Mouse (Mus musculus) layer of hippocampus, adult 8-10 months (tissue): ENCODE measurements around the gene Leng9. TPM values are rescaled to one million over a fixed set of nuclear protein-coding genes. Genes with fewer than 3 reads are reported as not detected.
"Not testable (repeated sequence)": the region's sequence is repeated elsewhere in the genome, so short reads cannot be mapped to it uniquely, and the experiment has no call there.

Experiments used
- DNase-seq, 2 experiments: peaks; one replicate each; pipeline ENCODE4 v3.0.0; 2022; ENCODE audit warnings: low spot score in 2 of 2
- total RNA-seq, 4 experiments: library from RNA; stranded (reverse); gene quantifications; 2 replicates each; pipeline ENCODE4 v1.2.4; 2022

Gene Leng9
- 1 to 10 TPM; 5.1 to 6.8 (median 5.7) TPM for total RNA-seq

DNA sequence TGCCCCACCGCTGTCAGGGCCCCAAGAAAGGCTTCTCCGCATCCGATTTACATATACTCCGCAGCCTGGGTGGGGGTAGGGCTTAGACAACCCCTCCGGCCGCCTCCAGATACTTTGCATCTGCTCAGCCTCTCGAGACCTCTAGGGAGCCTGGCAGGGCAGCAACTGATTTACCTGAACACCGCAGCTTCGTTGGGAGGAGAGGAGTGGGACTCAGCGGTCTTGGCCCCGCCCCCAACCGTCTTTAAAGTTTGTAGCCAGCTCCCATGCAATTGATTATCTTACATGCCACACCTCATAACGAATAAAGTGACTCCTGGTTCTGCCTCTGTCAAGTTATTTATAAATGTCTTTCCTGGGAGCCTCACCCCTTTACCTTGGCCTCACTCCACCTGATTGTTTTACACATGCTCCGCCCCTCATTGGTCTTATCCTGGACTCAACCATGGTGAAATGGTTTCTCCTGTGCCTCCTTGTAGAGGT lies at the start of gene Leng9:
Gene Leng9 (minus strand): TSS at position 316 of the 483 bp plus-strand sequence.
- no peak for DNase-seq

DNA sequence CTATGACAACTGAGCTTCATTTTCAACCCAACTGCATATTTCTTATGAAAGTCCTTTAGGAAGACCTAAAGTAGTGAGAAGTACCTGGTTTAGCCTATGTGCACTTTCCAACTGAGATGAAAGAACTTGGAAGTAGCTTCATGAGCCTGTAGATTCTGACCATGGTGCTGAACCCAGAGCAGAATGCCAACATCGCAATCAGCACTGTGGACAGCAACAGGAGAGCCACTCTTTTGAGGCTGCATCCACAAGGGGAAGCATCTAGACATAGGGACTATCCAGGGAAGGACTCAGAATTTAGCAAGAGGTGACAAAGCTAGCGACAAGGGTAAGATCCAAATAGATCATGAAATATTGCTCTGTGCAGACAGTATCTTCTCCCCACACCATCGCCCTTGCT lies 28.3 kb upstream of the Leng9 start:
- no peak for DNase-seq

DNA sequence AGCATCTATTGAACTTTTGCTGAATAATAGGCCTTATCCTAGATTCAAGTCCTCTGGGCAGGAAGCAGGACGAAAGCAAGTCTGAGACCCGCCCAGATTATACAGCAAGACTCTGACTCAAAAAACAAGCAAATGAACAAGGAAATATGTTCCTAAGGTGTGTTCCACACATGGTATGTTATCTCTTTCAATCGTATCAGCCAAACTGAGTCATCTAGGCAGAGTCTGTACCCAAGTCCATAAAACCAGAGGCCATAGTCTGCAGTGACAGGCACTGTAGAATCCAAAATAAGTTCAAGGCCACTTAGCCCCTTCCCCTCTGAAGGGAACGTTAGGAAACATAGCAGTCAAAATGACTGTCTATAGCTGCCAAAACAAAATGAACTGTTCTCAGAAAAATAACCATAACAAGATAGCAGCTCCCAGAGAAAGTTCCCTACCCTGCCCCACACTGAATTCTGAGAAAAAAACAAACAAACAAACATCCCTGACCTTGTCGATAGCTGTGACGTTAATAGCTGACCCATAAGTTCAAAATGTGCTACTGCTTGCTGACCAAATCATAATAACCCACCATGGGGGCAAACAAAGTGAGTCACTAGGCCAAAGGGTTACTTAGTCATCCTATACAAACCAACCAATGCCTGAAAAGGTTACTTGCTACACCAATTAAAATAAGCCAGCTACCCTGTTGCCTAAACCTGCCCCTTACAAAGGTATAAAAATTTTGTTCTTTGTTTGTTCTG lies 20.2 kb upstream of the Leng9 start:
- DNase-seq: no peak

DNA sequence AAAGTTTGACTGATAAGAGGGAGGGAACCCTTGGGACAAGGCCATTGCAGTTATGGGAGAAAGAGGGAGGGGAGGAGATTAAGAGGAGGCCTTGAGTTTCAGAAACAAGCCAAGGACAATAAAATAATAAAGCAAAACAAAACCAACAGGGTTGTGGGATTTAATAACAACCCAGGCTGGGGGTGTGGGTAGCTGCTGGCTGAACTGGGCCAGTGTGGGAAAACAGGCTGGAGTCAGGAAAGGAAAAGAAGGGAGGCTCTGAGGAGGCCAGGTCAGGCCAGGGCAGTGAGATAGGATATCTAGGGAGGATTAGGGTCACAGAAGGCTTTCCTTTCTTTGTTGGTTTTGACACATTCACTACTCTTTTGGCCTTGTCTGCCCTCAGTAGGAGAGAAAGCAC lies 16.9 kb upstream of the Leng9 start:
- DNase-seq: no peak

DNA sequence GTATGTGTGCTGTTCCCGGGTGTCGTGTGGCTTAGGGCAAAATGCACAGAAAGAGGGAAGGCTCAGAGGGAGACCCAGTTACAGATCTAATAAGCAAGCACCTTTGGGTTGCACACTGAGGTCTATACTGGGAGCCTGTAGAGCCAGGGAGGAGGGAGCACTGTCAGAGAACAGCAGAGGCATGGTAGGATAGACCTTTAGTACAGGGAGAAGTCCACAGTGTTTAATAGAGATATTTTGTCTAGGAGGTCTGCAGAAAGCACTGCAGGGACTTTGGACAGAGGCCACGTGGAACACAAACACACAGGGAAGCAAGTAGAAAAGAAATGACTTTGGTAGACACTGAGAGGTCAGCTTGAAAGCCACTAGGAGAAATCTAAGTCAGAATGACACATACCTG lies 15.1 kb upstream of the Leng9 start:
- no peak for DNase-seq

DNA sequence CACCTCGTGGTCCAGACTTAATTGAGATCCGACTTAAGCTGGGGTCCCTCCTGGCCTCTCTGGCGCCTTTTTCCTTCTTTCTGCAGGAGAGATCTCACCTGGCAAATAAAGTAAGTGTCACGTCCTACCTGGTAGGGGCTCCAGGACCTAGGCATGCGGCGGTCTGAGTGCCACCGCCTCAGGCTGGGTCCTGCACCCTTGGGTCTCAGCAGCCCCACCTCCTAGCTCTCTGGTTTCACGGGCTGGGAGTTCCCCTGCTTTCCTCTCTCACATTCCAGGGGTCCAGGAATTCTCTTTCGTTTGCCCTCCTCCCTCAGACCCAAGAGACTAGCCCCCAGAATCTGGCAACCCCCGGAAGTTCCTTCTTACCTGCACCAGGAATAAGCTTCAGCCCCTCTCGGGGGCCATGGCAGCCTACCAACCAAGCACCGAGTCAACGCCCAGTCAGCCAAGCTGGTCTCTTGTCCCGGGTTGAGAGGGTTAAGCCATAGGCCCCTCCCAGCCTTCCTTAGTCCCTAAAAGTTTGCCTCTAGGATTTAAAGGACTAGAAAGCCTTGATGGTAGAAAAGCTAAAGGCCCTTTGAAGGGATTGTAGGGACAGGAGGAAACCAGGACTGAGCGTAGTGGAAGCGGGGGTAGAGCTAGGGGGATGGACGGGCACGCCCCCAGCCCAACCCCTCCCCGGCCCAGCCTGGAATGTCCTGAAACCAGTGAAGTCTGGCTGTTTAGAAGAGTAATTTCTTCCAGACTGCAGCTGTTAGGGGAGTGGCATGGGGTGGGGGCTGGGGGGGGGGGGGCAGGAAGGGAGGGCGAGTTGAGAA lies 14.1 kb upstream of the Leng9 start, which contains the start of gene Cdc42ep5:
Gene Cdc42ep5 (minus strand): TSS at position 771 of the 821 bp plus-strand sequence.
- DNase-seq: no peak

GRCm38 (mm10) chr7:4163571-4164072 lies 13.4 kb upstream of the Leng9 start:
- no peak for DNase-seq

DNA sequence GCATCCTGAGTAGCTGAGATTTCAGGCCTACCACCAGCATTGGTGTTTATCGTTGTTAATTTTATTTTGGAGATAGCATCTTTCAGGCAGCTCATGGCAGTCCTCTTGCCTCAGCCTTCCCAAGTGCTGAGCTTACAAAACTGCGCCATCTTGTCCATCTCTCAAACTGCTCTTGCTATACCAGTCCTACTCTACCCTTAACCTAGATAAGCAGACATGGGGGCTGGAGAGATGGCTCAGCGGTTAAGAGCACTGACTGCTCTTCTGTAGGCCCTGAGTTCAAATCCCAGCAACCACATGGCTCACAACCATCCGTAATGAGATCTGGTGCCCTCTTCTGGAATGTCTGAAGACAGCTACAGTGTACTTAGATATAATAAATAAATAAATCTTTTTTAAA lies 11.4 kb upstream of the Leng9 start:
- not testable (repeated sequence) for DNase-seq

GRCm38 (mm10) chr7:4154976-4155375 lies 4.8 kb upstream of the Leng9 start:
- DNase-seq: no peak

DNA sequence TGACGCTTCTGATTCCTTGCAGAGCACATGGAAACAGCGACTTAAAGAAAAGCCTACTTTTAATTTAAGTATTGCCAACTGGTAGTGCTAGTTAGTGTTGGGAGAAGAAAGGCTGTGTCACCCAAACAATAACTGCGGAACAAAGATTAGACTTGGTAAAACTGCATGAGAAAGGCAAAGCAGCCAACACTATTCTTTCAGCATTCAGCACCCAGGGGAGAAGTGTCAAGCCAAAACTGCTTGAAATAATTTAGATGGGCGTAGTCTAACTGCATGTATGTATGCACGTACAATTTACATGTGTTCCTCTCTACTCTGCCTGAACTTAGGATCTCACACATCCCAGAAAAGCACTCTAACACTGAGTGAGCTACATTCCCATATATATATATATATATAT lies 4.2 kb upstream of the Leng9 start:
- DNase-seq: no peak

DNA sequence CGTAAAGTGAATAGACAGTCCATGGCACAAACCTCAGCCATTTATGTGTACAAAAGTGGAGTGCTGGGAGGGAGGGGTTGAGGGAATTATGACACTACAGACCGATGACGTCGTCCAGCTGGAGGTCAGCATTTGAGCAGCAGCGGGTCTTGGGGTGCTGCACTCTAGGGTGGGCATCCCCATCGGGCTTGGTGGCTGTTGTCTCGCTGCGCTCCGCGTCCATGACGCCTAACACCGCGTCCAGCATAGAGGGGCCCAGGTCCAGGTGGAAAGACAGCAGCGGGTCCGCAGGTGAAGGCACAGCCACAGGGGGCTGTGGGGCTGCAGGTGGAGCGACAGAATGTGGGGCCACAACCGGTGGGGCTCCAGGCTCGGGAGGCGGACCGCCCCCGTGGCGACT lies 1.1 kb upstream of the Leng9 start:
- peak in 1 of 2 experiments; percentile 30 for DNase-seq

DNA sequence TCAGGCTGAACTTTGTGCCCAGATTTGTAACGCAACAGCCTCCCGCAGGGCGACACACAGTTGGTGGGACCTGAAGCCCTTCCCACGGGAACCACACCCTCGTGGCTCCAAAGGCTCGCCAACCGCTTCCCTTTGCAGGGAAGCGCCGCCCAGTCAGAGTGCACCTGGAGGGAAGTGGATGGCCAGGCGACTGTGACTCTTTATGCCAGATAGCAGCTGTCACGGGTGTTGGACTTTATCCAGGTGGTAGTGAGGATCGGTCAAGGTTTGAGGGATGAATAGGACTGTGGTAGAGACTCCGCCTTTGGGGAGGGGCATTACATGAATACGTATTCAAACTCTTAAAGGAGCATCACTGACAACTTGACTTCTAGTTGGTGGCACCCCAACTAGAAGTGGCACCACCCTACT lies 642 bp upstream of the Leng9 start:
- no peak for DNase-seq

- DNase-seq: peak in 1 of 2 experiments; percentile 84
Observed at GRCm38 (mm10) chr7:4149209-4150054, 742 bp downstream of the Leng9 start.

DNA sequence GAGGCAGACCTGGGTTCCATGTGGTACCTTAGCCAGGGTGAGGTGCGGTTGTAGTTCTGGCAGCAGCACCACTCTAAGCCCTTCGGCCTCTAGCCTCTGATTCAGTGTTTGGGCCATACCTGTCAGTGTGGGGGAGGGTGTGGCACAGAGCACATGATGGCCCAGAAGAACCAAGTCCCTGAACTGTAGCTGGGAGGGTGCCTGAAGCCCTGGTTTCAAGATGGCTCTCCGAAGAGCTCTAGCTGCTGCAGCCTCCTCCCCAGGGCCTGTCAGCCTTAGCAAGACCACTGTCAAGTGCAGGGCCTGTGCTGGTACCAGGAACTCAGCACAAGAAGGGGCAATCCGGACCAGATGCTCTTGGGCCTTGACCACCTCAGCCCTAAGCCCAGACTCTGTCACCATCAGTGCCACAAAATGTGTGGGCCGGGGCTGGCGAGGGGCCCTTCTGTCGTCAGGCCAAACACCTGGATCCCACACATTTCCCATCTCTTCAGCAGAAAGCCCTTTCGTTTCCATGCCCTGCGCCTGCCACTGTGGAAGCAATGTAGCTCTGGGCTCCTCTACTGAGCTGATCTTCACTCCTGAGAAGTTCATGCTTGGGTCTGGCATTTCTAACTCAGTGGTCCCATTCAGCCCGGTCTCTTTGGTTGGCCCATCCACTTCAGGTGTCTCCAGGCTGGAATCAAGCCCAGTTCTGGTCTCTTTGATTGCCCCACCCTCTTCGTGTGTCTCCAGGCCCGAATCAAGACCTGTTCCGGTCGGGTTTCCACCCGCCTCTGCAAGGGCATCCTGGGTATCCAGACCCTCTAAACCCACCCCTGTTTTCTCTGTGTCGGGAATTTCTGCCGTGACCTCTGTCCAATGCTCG lies 1.6 kb downstream of the Leng9 start:
- no peak for DNase-seq

- DNase-seq: no peak
Observed at GRCm38 (mm10) chr7:4147836-4148235, 2.3 kb downstream of the Leng9 start.

GRCm38 (mm10) chr7:4147371-4147770 lies 2.8 kb downstream of the Leng9 start:
- DNase-seq: no peak

DNA sequence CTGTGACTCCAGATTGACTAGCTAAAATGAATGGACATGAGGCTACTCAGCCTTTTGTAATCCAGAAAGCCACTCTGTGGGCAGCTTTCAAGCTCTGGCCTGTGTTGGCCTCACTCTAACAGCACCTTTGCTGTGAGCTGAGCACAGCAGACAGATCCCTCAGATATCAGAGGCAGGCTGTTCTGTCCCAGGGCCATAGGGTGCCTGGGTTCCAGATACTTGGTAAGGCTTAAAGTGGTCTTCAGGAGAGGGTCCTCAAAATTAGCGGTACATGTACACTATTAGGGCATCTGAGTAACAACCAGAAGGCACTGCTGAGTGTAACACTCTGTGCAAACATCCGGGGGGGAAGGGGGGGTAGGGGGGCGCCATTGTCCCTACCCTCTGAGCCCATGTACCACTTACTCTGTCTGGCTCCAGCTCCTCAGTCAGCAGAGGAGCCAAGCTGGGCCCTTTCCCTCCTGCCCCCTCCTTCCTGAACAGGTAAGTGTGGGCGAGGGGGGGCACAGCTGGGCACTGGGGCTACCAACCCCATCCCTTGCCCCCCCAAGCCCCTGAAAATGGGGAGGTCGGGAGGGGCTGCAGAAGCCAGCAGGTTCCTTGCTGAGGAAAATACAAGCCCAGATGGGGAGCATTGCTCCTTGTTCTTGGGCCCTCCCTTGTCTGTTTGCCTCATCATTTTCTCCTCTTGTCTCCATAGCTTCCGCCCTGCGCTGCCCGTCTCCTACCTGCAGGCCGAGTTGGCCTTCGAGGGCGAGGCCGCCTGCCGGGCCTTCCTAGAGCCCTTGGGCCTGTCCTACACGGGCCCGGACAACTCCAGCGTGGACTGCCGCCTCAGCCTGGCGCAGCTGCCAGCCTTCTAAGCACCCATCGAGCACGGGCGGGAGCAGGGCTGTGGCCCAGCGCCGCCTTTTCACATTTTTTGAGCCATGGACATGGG lies 3.7 kb downstream of the Leng9 start:
- DNase-seq: peak in 1 of 2 experiments; percentile 19

- peak in 1 of 2 experiments; percentile 59 for DNase-seq
Observed at GRCm38 (mm10) chr7:4145552-4146190, 4.5 kb downstream of the Leng9 start.
